Mouse (Mus musculus) midbrain, embryonic 10.5 days (tissue): ENCODE measurements around the gene S1pr4. TPM values are rescaled to one million over a fixed set of nuclear protein-coding genes. Genes with fewer than 3 reads are reported as not detected.
A peak's percentile ranks its signal among the peaks of the same experiment; 100 is the strongest.

Source experiments
- DNase-seq: peaks from one replicate; pipeline ENCODE4 v3.0.0-alpha.2; 2017; ENCODE audit warnings: low spot score
- H3K27ac ChIP-seq: fragments of 300-500 bp; sonication (generic); replicated peaks from 2 replicates; pipeline ENCODE4 v1.5.1; 2016; ENCODE audit warnings: mild to moderate bottlenecking
- H3K27me3 ChIP-seq: fragments of 300-500 bp; sonication (generic); 2 replicates; pipeline ENCODE4 v1.6.1; 2016; ENCODE audit warnings: low read depth, mild to moderate bottlenecking; ENCODE audit not compliant: poor library complexity, severe bottlenecking
- H3K36me3 ChIP-seq: fragments of 300-500 bp; sonication (generic); 2 replicates; pipeline ENCODE4 v1.6.1; 2016; ENCODE audit warnings: mild to moderate bottlenecking, moderate library complexity
- H3K4me1 ChIP-seq: fragments of 300-500 bp; sonication (generic); 2 replicates; pipeline ENCODE4 v1.6.1; 2016
- H3K4me3 ChIP-seq: fragments of 300-500 bp; sonication (generic); 2 replicates; pipeline ENCODE4 v1.5.1; 2016; ENCODE audit warnings: mild to moderate bottlenecking, moderate library complexity
- H3K9me3 ChIP-seq: fragments of 300-500 bp; sonication (generic); replicated peaks from 2 replicates; pipeline ENCODE4 v1.6.1; 2016; ENCODE audit warnings: mild to moderate bottlenecking
- WGBS: fragments of 180-500 bp; shearing (Covaris S2); methylation state at CpG from one replicate; pipeline ENCODE4 v1.1.7; 2016; 5-methylcytosine and 5-hydroxymethylcytosine counted together
- microRNA-seq: library from miRNA; unstranded; fragments of <30 nt; microRNA quantifications from one replicate; pipeline ENCODE4, GENCODE M21; 2017
- polyA plus RNA-seq: library from polyadenylated mRNA; unstranded; fragments of >200 nt; fragmentation: Nextera tagmentation; extraction: Ambion mirVana; gene quantifications from 2 replicates; pipeline ENCODE4 v1.2.1, GENCODE M21; 2016

The S1pr4 gene
- polyA plus RNA-seq, 1 experiment from 2014 or later = 0.37 TPM

- H3K27ac ChIP-seq = no peak within 1 kb of the TSS
- H3K27me3 ChIP-seq = peaks cover 100% of the 10 kb centered on the region
- DNase-seq = no peak
- peaks cover 9% of the 10 kb centered on the region; the same call in 1 of the 2 replicates for H3K4me1 ChIP-seq
- no peak within 1 kb of the TSS for H3K4me3 ChIP-seq
- no peaks in the 10 kb centered on the region for H3K9me3 ChIP-seq
- H3K36me3 ChIP-seq = no peaks in the 10 kb centered on the region
- 59% methylated on average over 28 of the region's 28 CpGs for WGBS
These were observed 44.6 kb downstream of the S1pr4 start, which contains the start of gene Nfic for GRCm38 (mm10) chr10:81455181-81455895. Gene Nfic, minus strand, starts transcription at chr10:81455635.

GRCm38 (mm10) chr10:81454106-81454505, 45.8 kb downstream of the S1pr4 start:
- no peak overlapping the region for H3K4me3 ChIP-seq
- H3K36me3 ChIP-seq = no peaks in the 10 kb centered on the region
- H3K27ac ChIP-seq = no peak overlapping the region
- WGBS = 83% methylated on average over 2 of the region's 2 CpGs
- H3K27me3 ChIP-seq = peaks cover 92% of the 10 kb centered on the region
- no peaks in the 10 kb centered on the region for H3K9me3 ChIP-seq
- DNase-seq = no peak
- peaks cover 7% of the 10 kb centered on the region; the same call in 1 of the 2 replicates for H3K4me1 ChIP-seq

GRCm38 (mm10) chr10:81452947-81453288, 47.0 kb downstream of the S1pr4 start:
- Histone ChIP-seq H3K27me3 (peaks cover 80% of the 10 kb centered on the region), H3K27ac (no peak overlapping the region), H3K4me1 (peaks cover 7% of the 10 kb centered on the region; the same call in 1 of the 2 replicates), H3K4me3 (no peak overlapping the region), H3K9me3 (no peaks in the 10 kb centered on the region), H3K36me3 (no peaks in the 10 kb centered on the region)
- WGBS = 5% methylated on average over 14 of the region's 14 CpGs
- DNase-seq = peak; percentile 16

- no peaks in the 10 kb centered on the region for H3K9me3 ChIP-seq
- DNase-seq = peak; percentile 19
- H3K4me1 ChIP-seq = peaks cover 7% of the 10 kb centered on the region; the same call in 1 of the 2 replicates
- H3K27me3 ChIP-seq = peaks cover 75% of the 10 kb centered on the region
- no peaks in the 10 kb centered on the region for H3K36me3 ChIP-seq
- H3K4me3 ChIP-seq = no peak overlapping the region
- WGBS = 11% methylated on average over 36 of the region's 36 CpGs
- H3K27ac ChIP-seq = no peak overlapping the region
These were observed 47.5 kb downstream of the S1pr4 start for GRCm38 (mm10) chr10:81452237-81452946.

GRCm38 (mm10) chr10:81451365-81451745, 48.6 kb downstream of the S1pr4 start:
- Histone ChIP-seq H3K4me1 (peaks cover 7% of the 10 kb centered on the region; the same call in 1 of the 2 replicates), H3K9me3 (no peaks in the 10 kb centered on the region), H3K36me3 (no peaks in the 10 kb centered on the region), H3K27ac (no peak overlapping the region), H3K27me3 (peaks cover 64% of the 10 kb centered on the region), H3K4me3 (no peak overlapping the region)
- DNase-seq = peak; percentile 11
- 73% methylated on average over 6 of the region's 6 CpGs for WGBS

GRCm38 (mm10) chr10:81450641-81451364, 49.1 kb downstream of the S1pr4 start:
- Histone ChIP-seq H3K27ac (no peak overlapping the region), H3K27me3 (peaks cover 59% of the 10 kb centered on the region), H3K4me1 (peaks cover 7% of the 10 kb centered on the region; the same call in 1 of the 2 replicates), H3K36me3 (no peaks in the 10 kb centered on the region), H3K4me3 (no peak overlapping the region), H3K9me3 (no peaks in the 10 kb centered on the region)
- peak; percentile 10 for DNase-seq
- 63% methylated on average over 9 of the region's 9 CpGs for WGBS

GRCm38 (mm10) chr10:81450140-81450539, 49.8 kb downstream of the S1pr4 start:
- Histone ChIP-seq H3K4me3 (no peak overlapping the region), H3K4me1 (peaks cover 7% of the 10 kb centered on the region; the same call in 1 of the 2 replicates), H3K27me3 (peaks cover 52% of the 10 kb centered on the region), H3K27ac (no peak overlapping the region), H3K36me3 (no peaks in the 10 kb centered on the region), H3K9me3 (no peaks in the 10 kb centered on the region)
- WGBS = 1% methylated on average over 7 of the region's 7 CpGs
- peak; percentile 83 for DNase-seq

Small RNAs within 50 kb of the gene (microRNA-seq; reads per million reads assigned to microRNA genes)
- gene Gm25595 = not detected

Other genes with a start within 250 kb of the S1pr4 start
- gene Matk, start 247.2 kb downstream of the S1pr4 start, polyA plus RNA-seq = 3.7 and 4.2 TPM in 2 replicates
- gene Mrpl54, start 233.2 kb downstream of the S1pr4 start, polyA plus RNA-seq = 229 and 258 TPM in 2 replicates
- gene Apba3, start 233.2 kb downstream of the S1pr4 start, polyA plus RNA-seq = 50.5 and 55.5 TPM in 2 replicates
- 6.5 and 6.9 TPM in 2 replicates for gene Tjp3, start 208.6 kb downstream of the S1pr4 start, polyA plus RNA-seq
- gene Pip5k1c, start 207.2 kb downstream of the S1pr4 start, polyA plus RNA-seq = 55.0 and 60.8 TPM in 2 replicates
- 53.5 and 53.6 TPM in 2 replicates for gene Cactin, start 179.0 kb downstream of the S1pr4 start, polyA plus RNA-seq
- gene Tbxa2r, start 171.4 kb downstream of the S1pr4 start, polyA plus RNA-seq = 2.9 and 3.3 TPM in 2 replicates
- not detected in 2 replicates for gene Gipc3, start 156.9 kb downstream of the S1pr4 start, polyA plus RNA-seq
- 102 and 115 TPM in 2 replicates for gene Hmg20b, start 149.7 kb downstream of the S1pr4 start, polyA plus RNA-seq
- gene Mfsd12, start 142.6 kb downstream of the S1pr4 start, polyA plus RNA-seq = 9.3 and 10.6 TPM in 2 replicates
- gene 4930404N11Rik, start 134.3 kb downstream of the S1pr4 start, polyA plus RNA-seq = 0.38 and 0.39 TPM in 2 replicates
- gene Fzr1, start 121.6 kb downstream of the S1pr4 start, polyA plus RNA-seq = 138 and 146 TPM in 2 replicates
- 93.4 and 98.7 TPM in 2 replicates for gene Dohh, start 115.7 kb downstream of the S1pr4 start, polyA plus RNA-seq
- gene Gm48551, start 115.7 kb downstream of the S1pr4 start, polyA plus RNA-seq = 2.9 and 3.4 TPM in 2 replicates
- 1.7 and 2.9 TPM in 2 replicates for gene Gm48552, start 111.1 kb downstream of the S1pr4 start, polyA plus RNA-seq
- 1.7 and 2.3 TPM in 2 replicates for gene Smim24, start 107.1 kb downstream of the S1pr4 start, polyA plus RNA-seq
- gene Nfic, start 44.5 kb downstream of the S1pr4 start, polyA plus RNA-seq = 8.7 and 11.7 TPM in 2 replicates
- 5.0 and 10.8 TPM in 2 replicates for gene Celf5, start 17.4 kb downstream of the S1pr4 start, polyA plus RNA-seq
- gene Ncln, start 3.7 kb downstream of the S1pr4 start, polyA plus RNA-seq = 84.5 and 87.5 TPM in 2 replicates
- 0.53 and 0.85 TPM in 2 replicates for gene Gna15, start 24.1 kb upstream of the S1pr4 start, polyA plus RNA-seq
- gene Gna11, start 45.1 kb upstream of the S1pr4 start, polyA plus RNA-seq = 70.7 and 73.7 TPM in 2 replicates
- gene Aes, start 59.4 kb upstream of the S1pr4 start, polyA plus RNA-seq = 334 and 467 TPM in 2 replicates
- gene Tle2, start 74.4 kb upstream of the S1pr4 start, polyA plus RNA-seq = 9.7 and 13.5 TPM in 2 replicates
- gene Tle6, start 100.9 kb upstream of the S1pr4 start, polyA plus RNA-seq = 6.0 and 8.8 TPM in 2 replicates
- gene BC025920, start 106.1 kb upstream of the S1pr4 start, polyA plus RNA-seq = 1.4 and 2.0 TPM in 2 replicates
- 49.3 and 58.7 TPM in 2 replicates for gene Sirt6, start 127.7 kb upstream of the S1pr4 start, polyA plus RNA-seq
- 5.8 and 5.9 TPM in 2 replicates for gene Ankrd24, start 128.4 kb upstream of the S1pr4 start, polyA plus RNA-seq
- 4.9 and 5.6 TPM in 2 replicates for gene Gm10778, start 148.9 kb upstream of the S1pr4 start, polyA plus RNA-seq
- gene Zfp433, start 204.7 kb upstream of the S1pr4 start, polyA plus RNA-seq = 18.8 and 19.0 TPM in 2 replicates